Mouse (Mus musculus) kidney, postnatal 10 days (tissue): ENCODE results near the gene P2rx1.

Experiments
- DNase-seq: peaks from one replicate; pipeline ENCODE4 v3.0.0; 2021; ENCODE audit warnings: mixed read lengths

The P2rx1 gene

GRCm38 (mm10) chr11:73024236-73024904 lies 25.5 kb downstream of the P2rx1 start:
- DNase-seq, result peak; percentile 68

- no peak for DNase-seq
Measured at GRCm38 (mm10) chr11:73026961-73027360, 28.1 kb downstream of the P2rx1 start.

GRCm38 (mm10) chr11:73030821-73031498 lies 32.1 kb downstream of the P2rx1 start:
- peak; percentile 92 for DNase-seq

GRCm38 (mm10) chr11:73031536-73031935 lies 32.6 kb downstream of the P2rx1 start:
- DNase-seq, result no peak

GRCm38 (mm10) chr11:73036077-73036476 lies 37.2 kb downstream of the P2rx1 start:
- no peak for DNase-seq

- DNase-seq, result no peak
Measured at GRCm38 (mm10) chr11:73036889-73037288, 38.0 kb downstream of the P2rx1 start.

- no peak for DNase-seq
Measured at GRCm38 (mm10) chr11:73037691-73038090, 38.8 kb downstream of the P2rx1 start.

- peak; percentile 86 for DNase-seq
Measured at GRCm38 (mm10) chr11:73039102-73039799, 40.3 kb downstream of the P2rx1 start.

- no peak for DNase-seq
Measured at GRCm38 (mm10) chr11:73044229-73044755, 45.4 kb downstream of the P2rx1 start.

- DNase-seq, result no peak
Measured at GRCm38 (mm10) chr11:73044789-73045188, 45.9 kb downstream of the P2rx1 start.

GRCm38 (mm10) chr11:73047542-73047996 lies 48.7 kb downstream of the P2rx1 start, which contains the start of gene Ncbp3:
Gene Ncbp3 (plus strand): TSS chr11:73047783.
- peak; percentile 98 for DNase-seq

- DNase-seq, result peak; percentile 75
Measured at GRCm38 (mm10) chr11:73048030-73048876, 49.4 kb downstream of the P2rx1 start.

GRCm38 (mm10) chr11:73049335-73049734 lies 50.4 kb downstream of the P2rx1 start:
- DNase-seq, result peak; percentile 90

GRCm38 (mm10) chr11:73052795-73053194 lies 53.9 kb downstream of the P2rx1 start:
- no peak for DNase-seq

- no peak for DNase-seq
Measured at GRCm38 (mm10) chr11:73057701-73058100, 58.8 kb downstream of the P2rx1 start.

GRCm38 (mm10) chr11:73059630-73060029 lies 60.7 kb downstream of the P2rx1 start:
- no peak for DNase-seq

- no peak for DNase-seq
Measured at GRCm38 (mm10) chr11:73061413-73061812, 62.5 kb downstream of the P2rx1 start.
